Mouse (Mus musculus) megakaryocyte, embryonic 14.5 days (primary cell): ENCODE data around the gene Pign. TPM values are rescaled to one million over a fixed set of nuclear protein-coding genes. Genes with fewer than 3 reads are reported as not detected.

Experiments
- H3K27me3 ChIP-seq: replicated peaks from 2 replicates; pipeline ENCODE3; 2012; ENCODE audit warnings: inconsistent platforms
- H3K36me3 ChIP-seq: replicated peaks from 2 replicates; pipeline ENCODE3; 2012; ENCODE audit warnings: low read length, inconsistent platforms, mixed read lengths
- H3K4me1 ChIP-seq: 2 replicates; pipeline ENCODE4 v1.6.1; 2012; ENCODE audit warnings: inconsistent platforms
- H3K4me3 ChIP-seq: replicated peaks from 2 replicates; pipeline ENCODE3; 2012; ENCODE audit warnings: moderate library complexity, mild to moderate bottlenecking, inconsistent platforms
- H3K9me3 ChIP-seq: 2 replicates; pipeline ENCODE4 v1.6.1; 2012; ENCODE audit warnings: inconsistent platforms
- FLI1 ChIP-seq: IDR thresholded peaks from 2 replicates; pipeline ENCODE4 v1.6.1; 2012; ENCODE audit warnings: low read length, inconsistent platforms, mixed read lengths
- GATA1 ChIP-seq: IDR thresholded peaks from 3 replicates; pipeline ENCODE4 v1.6.1; 2012; ENCODE audit warnings: mixed read lengths, low read length, inconsistent platforms, borderline replicate concordance
- polyA plus RNA-seq: library from polyadenylated mRNA; stranded (reverse); fragments of >175 nt; gene quantifications from 2 replicates; pipeline ENCODE4 v1.2.3, GENCODE M21; 2012; ENCODE audit warnings: low replicate concordance; ENCODE audit not compliant: insufficient read depth

Gene Pign
- polyA plus RNA-seq, 1 experiment: 1.9 TPM

DNA sequence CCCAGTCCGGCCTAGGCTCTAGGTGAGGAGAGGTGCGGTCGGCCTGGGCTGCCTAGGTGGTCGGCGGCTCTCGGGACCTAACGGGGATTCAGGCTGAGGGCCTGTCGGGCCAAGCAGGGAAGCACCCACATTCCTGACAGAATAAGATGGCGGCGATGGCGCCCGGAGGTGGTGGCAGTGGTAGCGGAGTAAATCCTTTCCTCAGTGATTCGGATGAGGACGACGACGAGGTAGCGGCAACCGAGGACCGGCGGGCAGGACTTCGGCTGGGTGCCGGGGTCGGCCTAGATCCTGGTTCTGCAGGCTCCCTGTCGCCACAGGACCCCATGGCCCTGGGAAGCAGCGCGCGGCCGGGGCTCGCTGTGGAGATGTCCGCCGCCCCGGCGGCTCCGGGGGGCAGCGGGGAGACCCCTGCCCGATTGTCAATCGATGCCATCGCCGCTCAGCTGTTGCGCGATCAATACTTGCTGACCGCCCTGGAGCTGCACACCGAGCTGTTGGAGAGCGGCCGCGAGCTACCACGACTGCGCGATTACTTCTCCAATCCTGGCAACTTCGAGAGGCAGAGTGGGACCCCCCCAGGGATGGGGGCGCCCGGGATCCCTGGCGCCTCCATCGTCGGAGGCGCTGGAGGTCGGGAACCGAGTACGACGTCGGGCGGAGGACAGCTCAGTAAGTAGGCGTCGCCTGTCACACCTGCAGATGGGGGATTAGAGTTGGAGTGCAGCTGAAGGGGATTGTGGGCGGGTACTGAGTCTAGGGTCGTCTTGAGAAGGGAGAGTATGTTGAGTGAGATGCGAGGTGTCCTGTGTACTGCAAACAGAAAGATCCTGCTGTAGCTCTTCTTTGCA is 710 bp upstream of the Pign start:
- peaks cover 24% of the 10 kb centered on the region for H3K36me3 ChIP-seq
- H3K4me3 ChIP-seq: peak overlapping the region; percentile 100
- no peaks in the 10 kb centered on the region for H3K27me3 ChIP-seq
- TF ChIP-seq GATA1 (no peak), FLI1 (no peak)
- H3K9me3 ChIP-seq: no peaks in the 10 kb centered on the region
- H3K4me1 ChIP-seq: peaks cover 32% of the 10 kb centered on the region

GRCm38 (mm10) chr1:105662820-105663170 is 682 bp downstream of the Pign start:
- Histone ChIP-seq H3K9me3 (no peaks in the 10 kb centered on the region), H3K4me3 (peak overlapping the region; percentile 100), H3K36me3 (peaks cover 30% of the 10 kb centered on the region), H3K4me1 (peaks cover 24% of the 10 kb centered on the region), H3K27me3 (no peaks in the 10 kb centered on the region)
- TF ChIP-seq GATA1 (no peak), FLI1 (no peak)

DNA sequence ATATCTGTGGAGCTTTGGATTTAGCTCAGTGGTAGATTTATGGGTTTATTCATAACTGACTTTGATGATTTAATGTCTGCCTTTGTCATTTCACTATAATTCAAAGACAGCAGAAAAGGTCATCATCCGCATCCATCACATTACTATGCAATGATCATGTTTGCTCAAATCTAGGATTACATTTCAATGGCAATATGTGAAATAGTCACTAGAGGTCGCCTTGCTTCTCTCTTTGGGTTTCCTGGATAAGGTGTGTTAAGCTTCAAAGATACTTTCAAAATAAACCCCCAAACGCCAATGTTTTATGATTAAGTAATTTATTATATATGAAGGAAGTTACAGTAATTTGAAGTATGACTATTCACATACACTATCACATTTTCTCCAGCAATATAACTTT is 3.5 kb downstream of the Pign start:
- Histone ChIP-seq H3K27me3 (no peaks in the 10 kb centered on the region), H3K4me1 (peaks cover 31% of the 10 kb centered on the region), H3K36me3 (peaks cover 45% of the 10 kb centered on the region), H3K9me3 (no peaks in the 10 kb centered on the region), H3K4me3 (peak overlapping the region; percentile 46)
- TF ChIP-seq GATA1 (no peak), FLI1 (no peak)

DNA sequence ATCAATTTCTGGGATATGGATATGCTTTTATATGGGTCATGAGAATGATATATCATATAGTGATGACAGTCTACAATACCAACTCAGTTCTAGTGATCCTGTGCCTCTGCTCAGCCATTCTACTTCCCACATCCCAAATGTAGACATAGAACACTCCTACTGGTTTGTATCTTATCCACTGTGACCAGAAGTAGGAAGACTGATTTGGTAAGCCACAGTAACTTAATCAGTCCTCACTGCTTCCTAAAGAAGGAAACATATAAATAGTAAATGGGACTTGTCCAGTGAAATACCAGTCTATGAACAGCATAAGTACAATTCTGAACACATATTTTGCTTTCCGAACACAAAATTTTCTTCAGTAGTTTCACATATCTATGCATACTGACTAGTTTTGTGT is 9.5 kb downstream of the Pign start:
- Histone ChIP-seq H3K4me3 (peak overlapping the region; percentile 57), H3K36me3 (peaks cover 80% of the 10 kb centered on the region), H3K4me1 (peaks cover 64% of the 10 kb centered on the region), H3K27me3 (no peaks in the 10 kb centered on the region), H3K9me3 (no peaks in the 10 kb centered on the region)
- TF ChIP-seq GATA1 (peak; percentile 78; the same call in 1 of the 3 replicates), FLI1 (no peak)

DNA sequence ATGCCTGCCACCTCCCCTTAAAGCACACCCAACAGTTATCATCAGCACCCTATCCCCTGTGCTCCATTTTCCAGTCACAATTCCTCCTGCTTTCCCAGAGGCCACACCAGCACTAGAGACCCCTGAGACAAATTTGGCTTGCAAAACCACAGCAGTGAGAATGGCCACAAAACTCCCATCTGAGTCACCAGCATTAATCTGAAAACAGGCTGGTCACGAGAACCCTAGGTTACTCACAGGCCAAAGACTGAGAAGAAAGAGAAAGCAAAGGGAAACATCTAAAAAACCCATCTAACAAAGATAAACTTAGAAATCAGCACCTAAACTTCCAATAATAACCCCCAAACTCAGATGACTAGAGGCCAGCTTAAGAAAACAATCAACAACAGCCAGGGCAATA is 12.8 kb downstream of the Pign start:
- peaks cover 44% of the 10 kb centered on the region for H3K4me1 ChIP-seq
- no peaks in the 10 kb centered on the region for H3K9me3 ChIP-seq
- TF ChIP-seq GATA1 (no peak), FLI1 (no peak)
- H3K4me3 ChIP-seq: peak overlapping the region; percentile 72
- no peaks in the 10 kb centered on the region for H3K27me3 ChIP-seq
- peaks cover 81% of the 10 kb centered on the region for H3K36me3 ChIP-seq

GRCm38 (mm10) chr1:105644093-105644492 is 19.4 kb downstream of the Pign start:
- no peaks in the 10 kb centered on the region for H3K9me3 ChIP-seq
- H3K4me1 ChIP-seq: peaks cover 19% of the 10 kb centered on the region
- no peaks in the 10 kb centered on the region for H3K27me3 ChIP-seq
- TF ChIP-seq GATA1 (no peak), FLI1 (no peak)
- H3K4me3 ChIP-seq: no peak overlapping the region
- peaks cover 93% of the 10 kb centered on the region for H3K36me3 ChIP-seq

GRCm38 (mm10) chr1:105630481-105630880 is 33.0 kb downstream of the Pign start:
- Histone ChIP-seq H3K4me1 (peaks cover 9% of the 10 kb centered on the region), H3K36me3 (peaks cover 51% of the 10 kb centered on the region), H3K9me3 (no peaks in the 10 kb centered on the region), H3K27me3 (no peaks in the 10 kb centered on the region), H3K4me3 (no peak overlapping the region)
- no peak for TF ChIP-seq FLI1
- no peak for TF ChIP-seq GATA1

DNA sequence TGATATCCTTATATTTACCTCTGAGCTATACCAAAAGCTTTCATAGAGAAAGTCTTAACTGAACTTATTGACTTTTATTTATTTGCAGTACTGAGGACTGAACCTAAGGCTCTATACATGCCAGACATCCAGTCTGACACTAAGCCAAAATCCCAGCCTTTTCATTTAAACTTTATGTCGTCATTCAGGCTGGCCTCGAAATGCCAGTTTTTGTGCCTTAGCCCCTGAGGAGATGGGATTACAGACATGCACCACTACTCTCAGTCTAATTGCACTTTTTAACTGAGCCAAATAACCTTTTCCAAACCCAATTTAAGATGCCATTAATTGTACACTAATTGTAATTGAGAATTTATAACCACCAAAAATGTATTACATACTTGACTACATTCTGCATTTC is 73.8 kb downstream of the Pign start:
- no peaks in the 10 kb centered on the region for H3K4me1 ChIP-seq
- H3K9me3 ChIP-seq: no peaks in the 10 kb centered on the region
- H3K36me3 ChIP-seq: peaks cover 87% of the 10 kb centered on the region
- no peaks in the 10 kb centered on the region for H3K27me3 ChIP-seq
- no peak for TF ChIP-seq GATA1
- TF ChIP-seq FLI1: no peak
- H3K4me3 ChIP-seq: no peak overlapping the region

DNA sequence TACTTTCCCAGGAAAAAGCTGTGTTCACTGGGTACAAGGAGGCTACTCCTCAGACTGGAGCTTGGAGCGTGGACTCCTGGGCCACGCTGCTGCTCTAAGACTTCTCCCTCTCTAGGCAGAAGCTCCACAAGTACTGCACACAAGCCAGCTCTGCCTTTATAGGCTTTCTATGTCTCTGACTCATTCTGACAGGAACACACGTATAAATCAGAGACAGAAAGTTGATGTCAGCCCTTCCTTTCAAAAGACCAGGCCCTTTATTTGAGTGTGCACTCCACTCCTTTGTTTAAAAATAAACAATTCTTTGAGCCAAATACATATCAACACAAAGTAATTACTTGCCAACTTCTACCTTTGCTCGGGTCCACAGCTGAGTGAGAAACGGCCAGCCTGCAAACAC is 74.8 kb downstream of the Pign start:
- H3K9me3 ChIP-seq: no peaks in the 10 kb centered on the region
- no peaks in the 10 kb centered on the region for H3K4me1 ChIP-seq
- no peak overlapping the region for H3K4me3 ChIP-seq
- TF ChIP-seq GATA1 (no peak), FLI1 (no peak)
- H3K27me3 ChIP-seq: no peaks in the 10 kb centered on the region
- H3K36me3 ChIP-seq: peaks cover 93% of the 10 kb centered on the region

- Histone ChIP-seq H3K4me1 (no peaks in the 10 kb centered on the region), H3K36me3 (peaks cover 90% of the 10 kb centered on the region), H3K27me3 (no peaks in the 10 kb centered on the region), H3K9me3 (no peaks in the 10 kb centered on the region), H3K4me3 (no peak overlapping the region)
- TF ChIP-seq GATA1: no peak
- TF ChIP-seq FLI1: no peak
These were observed 80.7 kb downstream of the Pign start for GRCm38 (mm10) chr1:105582800-105583199.
